Mouse (Mus musculus) G1E (cell line): ENCODE measurements around the gene Sarm1.

Experiments used
- CTCF ChIP-seq: IDR thresholded peaks from 2 replicates; pipeline ENCODE4 v1.5.1; 2012; ENCODE audit warnings: low read depth, low read length, inconsistent platforms, mixed read lengths
- GATA1 ChIP-seq: IDR thresholded peaks from 2 replicates; pipeline ENCODE4 v1.6.1; 2012; ENCODE audit warnings: borderline replicate concordance, low read length, inconsistent platforms, mixed read lengths
- GATA2 ChIP-seq: IDR thresholded peaks from 2 replicates; pipeline ENCODE4 v1.6.1; 2012; ENCODE audit warnings: low read depth, low read length, inconsistent platforms, borderline replicate concordance
- POLR2AphosphoS5 ChIP-seq: IDR thresholded peaks from 2 replicates; pipeline ENCODE4 v1.6.1; 2012; ENCODE audit warnings: low read depth, low read length, inconsistent platforms; ENCODE audit not compliant: insufficient replicate concordance
- TAL1 ChIP-seq: conservative IDR thresholded peaks from 2 replicates; pipeline ENCODE4 v1.6.1; 2012; ENCODE audit warnings: low read depth, low read length, inconsistent platforms, mixed read lengths

DNA sequence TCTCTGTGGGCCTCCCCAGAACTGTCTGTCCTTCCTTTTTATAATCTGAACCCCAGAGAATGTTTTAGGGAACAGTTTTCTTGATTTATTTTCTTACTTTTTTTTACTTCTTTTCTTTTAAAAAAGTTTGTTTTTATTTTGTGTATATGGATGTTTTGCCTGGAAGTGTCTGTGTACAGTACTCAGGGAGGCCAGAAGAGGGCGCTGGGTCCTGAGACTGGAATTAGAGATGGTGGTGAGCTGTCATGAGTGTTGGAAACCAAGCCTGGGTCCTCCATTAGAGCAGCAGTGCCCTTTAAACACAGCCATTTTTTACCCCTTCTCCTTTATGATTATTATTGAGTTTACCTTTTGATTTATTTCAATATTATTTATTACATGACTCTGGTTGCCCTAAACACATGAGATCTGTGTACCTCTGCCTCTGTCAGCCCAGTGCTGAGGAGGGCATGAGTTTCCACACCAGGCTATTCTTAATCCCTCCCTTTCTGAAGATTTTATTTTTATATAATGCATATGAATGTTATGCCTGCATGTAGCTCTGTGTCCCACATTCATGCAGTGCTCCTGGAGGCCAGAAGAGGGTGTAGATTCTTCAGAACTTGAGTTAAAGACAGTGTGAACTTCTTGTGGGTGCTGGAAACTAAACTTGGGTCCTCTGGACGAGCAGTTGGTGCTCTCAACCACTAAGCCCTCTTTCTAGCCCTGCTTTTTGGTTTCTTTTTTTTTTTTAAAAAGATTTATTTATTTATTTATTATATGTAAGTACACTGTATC lies 18.2 kb upstream of the Sarm1 start:
- TF ChIP-seq GATA1 (no peak), CTCF (no peak), POLR2AphosphoS5 (no peak), GATA2 (no peak), TAL1 (no peak)
